Mouse (Mus musculus) mature B cell (primary cell): Measurements from ENCODE around the gene Iqca.

Source experiments
- in situ Hi-C: fragments of 300-500 bp; cut with MboI; formaldehyde crosslinking; loops from 2 replicates; pipeline ENCODE4 v1.14.3; 2019

Gene Iqca

GRCm38 (mm10) chr1:90153099-90153744, at the start of gene Iqca:
Gene Iqca, minus strand, starts transcription at chr1:90153401.
- in situ Hi-C loops: no loop called here

- in situ Hi-C loops: no loop called here
Measured at GRCm38 (mm10) chr1:90202207-90202978, 49.2 kb upstream of the Iqca start.

GRCm38 (mm10) chr1:90201655-90202054, 48.5 kb upstream of the Iqca start:
- in situ Hi-C loops: no loop called here

DNA sequence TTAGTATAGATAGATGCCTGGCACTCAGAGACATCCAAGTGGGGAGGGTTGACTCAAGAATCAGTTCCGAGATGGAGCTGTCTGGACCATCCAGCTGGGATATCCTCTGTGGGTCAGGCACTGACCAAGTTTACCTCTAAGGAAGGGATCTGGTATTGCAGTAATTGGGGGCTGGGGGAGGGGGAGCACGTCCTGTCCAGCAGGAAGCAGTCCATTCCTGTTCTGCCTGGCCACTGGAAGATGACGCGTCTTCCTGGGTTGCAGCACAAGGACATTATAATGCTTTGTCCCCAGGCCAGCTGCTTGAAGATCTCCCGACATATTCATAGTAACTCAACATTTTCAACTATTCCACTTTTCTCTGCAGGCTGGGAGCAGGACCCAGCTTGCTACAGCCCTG, 48.0 kb upstream of the Iqca start:
- in situ Hi-C loops: no loop called here

- in situ Hi-C loops: no loop called here
Measured at GRCm38 (mm10) chr1:90189046-90189445, 35.8 kb upstream of the Iqca start.

GRCm38 (mm10) chr1:90186874-90187273, 33.7 kb upstream of the Iqca start:
- in situ Hi-C loops: no loop called here

DNA sequence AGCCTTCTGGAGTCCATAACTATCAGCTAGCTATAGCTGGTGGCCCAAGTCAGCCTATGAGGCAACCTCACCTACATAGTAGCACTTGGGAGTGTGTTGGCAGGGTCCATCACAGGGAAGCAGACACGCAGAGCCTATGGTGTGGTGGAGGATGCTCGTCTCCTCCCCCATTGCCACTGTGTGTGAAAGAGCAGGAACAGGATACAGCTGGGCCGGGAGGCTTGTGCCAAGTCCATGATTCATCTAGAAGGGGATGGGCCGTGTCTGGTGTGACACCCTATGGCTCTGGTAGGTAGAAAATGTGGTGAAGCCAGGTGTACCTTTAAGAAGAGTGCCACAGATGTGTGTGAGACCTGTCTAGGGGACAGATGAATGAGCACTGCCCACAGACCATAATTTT, 33.0 kb upstream of the Iqca start:
- in situ Hi-C loops: no loop called here

GRCm38 (mm10) chr1:90183602-90184001, 30.4 kb upstream of the Iqca start:
- in situ Hi-C loops: no loop called here

DNA sequence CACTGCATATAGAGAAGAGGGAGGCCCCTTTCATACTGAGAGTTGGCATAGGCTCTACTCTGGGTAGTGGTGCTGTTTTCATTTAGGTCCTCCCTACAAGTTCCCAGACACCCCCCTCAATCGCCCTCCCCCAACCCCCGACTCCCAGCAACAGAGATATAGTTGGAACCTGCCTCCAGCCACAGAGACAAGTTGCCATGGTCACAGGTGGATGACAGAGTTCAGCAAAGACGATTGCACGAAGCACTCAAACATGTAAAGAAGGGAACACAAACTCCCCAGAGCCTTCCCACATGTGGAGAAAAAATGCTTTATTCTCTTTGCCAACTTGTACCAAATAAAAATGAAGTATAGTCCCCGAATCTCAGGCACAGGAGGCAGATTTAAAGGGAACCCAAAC, 29.3 kb upstream of the Iqca start:
- in situ Hi-C loops: no loop called here

DNA sequence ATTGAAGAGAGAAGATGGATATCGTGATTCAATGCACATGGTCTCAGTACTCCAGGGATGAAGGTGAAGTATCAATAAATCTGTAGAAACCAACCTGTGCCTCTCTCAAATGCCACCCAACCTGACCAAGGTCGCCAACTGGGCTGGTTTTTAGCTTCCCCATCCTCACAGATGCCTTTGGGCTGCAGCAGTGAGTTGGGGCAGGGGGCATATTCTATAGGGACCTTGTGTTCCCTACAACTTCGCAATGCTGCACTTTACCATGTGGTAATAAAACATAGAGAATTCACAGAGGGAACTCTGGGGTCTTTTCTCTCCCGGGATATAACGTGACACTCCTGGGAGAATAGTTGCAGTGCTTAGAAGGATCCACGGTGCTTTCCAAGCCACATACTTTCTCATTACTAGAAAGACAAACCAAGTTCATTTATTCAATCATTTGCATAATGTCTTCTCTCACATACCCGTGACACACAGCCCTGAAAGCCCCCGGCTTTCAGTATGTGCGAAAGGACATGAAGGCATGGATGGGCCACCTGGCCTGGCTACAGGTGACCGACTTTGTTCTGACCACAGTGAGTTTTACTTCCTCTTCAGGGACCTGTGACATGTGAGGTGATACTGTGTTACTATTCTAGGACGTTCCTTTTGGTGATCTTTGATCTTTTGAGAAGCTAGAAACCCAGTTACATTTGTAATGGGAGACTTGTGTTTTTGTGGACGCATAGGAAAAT, 27.9 kb upstream of the Iqca start:
- in situ Hi-C loops: no loop called here

DNA sequence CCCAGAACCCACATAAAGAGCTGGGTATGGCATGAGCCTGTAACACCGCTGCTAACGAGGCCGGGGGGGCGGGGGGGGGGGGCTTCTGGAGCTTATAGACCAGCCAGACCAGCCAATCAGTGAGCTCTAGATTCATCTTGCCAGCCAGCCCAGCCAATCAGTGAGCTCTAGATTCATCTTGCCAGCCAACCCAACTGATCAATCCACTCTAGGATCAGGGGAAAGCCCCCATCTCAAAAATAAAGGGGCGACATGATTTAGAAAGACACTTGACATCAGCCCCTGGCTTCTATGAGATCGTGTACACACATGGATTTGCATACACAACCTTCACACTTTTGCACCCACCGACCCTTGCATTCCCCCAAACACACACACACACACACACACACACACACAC, 27.3 kb upstream of the Iqca start:
- in situ Hi-C loops: no loop called here

GRCm38 (mm10) chr1:90177978-90178377, 24.8 kb upstream of the Iqca start:
- in situ Hi-C loops: no loop called here

DNA sequence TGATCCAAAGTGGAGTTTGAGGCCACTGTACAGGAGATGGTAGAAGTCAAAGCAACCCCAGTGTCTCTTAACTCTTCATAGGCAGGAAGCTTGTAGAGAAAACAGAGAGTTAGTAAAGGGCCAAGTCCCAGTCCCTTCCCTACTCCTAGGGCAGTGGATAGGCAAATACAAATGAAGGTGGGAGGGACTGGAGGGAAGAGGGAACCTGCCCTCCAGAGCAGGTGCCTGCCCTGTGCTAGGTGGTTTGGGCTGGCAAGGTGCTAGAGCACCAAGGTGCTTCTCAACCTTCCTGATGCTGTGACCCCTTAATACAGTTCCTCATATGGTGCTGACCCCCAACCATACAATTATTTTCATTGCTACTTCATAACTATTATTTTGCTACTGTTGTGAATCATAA, 24.4 kb upstream of the Iqca start:
- in situ Hi-C loops: no loop called here

DNA sequence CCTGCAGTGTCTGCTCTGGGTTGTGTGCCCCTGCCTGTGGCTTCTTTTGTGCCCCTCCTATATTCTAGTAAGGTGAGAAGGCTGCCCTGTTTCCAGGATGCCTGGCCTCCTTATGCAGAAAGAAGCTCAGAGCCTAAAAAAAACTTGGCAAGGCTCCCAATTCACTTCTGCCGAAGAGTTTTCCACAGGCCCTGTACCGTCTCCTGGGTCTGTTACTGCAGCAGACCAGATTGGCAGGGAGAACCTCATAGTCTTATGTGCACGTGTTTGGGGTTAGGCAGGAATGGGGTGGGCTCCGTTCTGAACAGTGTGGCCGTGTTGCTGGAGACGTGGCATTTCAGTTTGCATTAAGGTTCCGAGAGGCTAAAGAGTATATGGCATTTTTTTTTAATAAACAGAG, 23.0 kb upstream of the Iqca start:
- in situ Hi-C loops: no loop called here

DNA sequence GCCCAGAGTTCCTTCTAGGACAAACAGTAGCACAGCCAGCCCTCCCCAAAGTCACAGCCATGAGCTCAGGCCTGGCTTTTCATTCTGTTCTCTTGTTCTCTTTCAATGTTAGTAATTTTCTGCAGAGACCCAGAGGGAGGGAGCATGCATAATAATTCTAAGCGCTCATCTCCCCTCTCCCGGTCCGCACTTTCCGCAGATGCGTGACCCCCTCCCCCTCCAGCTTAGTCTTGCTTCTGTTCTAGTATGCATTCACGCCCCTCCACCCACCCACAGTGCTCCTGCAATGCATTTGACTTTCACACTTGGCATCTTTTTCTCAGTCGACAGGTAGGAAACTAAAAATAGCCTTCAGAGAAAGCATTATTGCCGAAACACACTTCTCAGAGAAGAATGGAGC, 21.1 kb upstream of the Iqca start:
- in situ Hi-C loops: no loop called here

GRCm38 (mm10) chr1:90164319-90164718, 11.1 kb upstream of the Iqca start:
- in situ Hi-C loops: no loop called here

DNA sequence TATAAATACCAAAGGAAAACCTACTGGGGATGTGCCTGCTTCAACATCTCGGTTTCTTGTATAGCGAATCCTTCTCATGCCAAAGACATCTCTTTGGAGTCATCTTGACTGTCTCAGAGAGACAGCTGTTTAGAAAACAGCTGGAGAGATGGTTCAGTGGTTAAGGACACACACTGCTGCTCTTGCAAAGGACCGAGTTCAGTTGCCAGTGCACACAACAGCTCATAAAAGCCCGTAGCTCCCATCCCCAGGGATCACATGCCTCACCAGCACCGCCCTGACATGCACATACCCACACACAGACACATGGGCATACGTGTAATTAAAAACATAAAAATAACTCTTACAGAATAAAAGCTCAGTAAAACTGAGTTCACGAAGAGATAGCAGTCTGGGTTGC, 10.0 kb upstream of the Iqca start:
- in situ Hi-C loops: no loop called here

DNA sequence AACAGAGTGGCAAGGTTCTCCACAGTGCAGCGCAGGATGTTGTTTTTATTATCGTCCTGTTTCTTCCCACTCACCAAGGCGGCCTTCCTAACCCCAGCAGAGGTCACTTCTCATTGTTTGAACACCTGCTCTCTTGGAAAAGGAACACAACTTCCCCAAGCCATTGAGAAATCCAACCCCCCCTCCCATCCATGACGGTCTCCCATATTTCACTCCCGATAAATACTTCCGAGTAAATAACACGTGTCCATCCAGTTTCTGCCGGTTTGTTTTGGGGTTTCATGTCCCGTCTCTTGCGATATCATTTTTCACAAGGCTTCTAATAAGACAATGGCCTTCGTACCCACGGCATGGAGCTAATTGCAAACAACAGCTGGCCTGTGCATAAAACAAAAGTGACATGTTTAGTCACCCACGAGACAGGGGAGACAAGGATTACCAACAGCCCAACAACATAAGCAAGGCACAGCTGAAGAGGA, 9.2 kb upstream of the Iqca start:
- in situ Hi-C loops: no loop called here

DNA sequence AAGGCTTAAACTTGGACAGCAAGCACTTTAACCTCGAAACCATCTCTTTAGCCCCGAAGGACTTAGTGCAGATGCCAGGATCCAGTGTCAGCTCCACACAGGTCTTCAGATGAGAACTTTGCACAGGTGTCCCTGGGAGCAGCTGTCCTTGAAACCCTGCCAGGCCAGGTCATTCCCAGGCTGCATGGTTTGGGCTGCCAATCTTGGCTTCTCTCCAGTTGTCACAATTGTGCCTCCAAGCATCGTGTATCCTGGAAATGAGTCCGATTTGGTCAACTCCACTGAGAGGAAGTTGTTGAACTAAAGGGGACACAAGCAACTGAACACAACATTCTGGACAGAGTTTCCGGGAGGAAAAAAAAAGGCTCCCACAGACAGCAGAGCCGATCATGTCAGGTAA, 8.4 kb upstream of the Iqca start:
- in situ Hi-C loops: no loop called here

DNA sequence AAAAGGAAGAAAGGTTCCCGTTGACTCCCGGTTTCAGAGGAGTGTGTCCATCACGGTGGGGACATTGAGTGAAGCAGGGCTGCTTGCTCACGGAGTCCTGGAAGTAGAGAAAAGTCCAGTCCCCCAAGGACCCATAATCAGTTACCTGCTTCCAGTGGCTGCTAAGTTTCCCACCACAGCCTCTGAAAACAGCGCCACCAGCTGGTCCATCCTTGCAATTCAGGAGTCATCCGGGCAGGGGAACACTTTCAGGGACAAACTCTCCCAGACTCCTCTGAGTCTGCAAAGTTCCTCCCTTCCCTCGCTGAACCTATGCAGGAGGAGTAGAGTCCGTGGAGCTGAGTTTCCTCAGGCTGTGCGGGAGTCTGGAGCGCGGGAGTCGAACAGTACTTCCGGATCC, 6.7 kb upstream of the Iqca start:
- in situ Hi-C loops: no loop called here

DNA sequence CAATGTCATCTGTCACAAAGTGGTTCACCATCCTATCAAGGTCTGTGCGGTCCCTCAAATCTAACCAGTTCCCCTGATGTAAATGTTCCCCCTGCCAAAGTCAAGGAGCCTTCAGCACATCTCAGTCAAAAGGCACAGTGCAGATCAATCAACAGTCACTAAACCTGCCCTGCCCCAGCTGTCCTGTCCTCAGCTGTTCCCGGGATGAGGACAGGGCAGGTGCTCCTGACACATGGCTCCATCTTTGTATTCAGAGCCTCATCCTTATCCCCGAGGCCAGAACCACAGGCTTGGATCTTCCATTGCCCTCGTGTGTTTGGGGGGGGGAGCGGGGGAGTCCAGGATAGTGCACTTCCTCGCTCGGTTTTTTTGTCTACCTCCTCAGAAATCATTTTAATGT, 3.4 kb upstream of the Iqca start:
- in situ Hi-C loops: no loop called here

DNA sequence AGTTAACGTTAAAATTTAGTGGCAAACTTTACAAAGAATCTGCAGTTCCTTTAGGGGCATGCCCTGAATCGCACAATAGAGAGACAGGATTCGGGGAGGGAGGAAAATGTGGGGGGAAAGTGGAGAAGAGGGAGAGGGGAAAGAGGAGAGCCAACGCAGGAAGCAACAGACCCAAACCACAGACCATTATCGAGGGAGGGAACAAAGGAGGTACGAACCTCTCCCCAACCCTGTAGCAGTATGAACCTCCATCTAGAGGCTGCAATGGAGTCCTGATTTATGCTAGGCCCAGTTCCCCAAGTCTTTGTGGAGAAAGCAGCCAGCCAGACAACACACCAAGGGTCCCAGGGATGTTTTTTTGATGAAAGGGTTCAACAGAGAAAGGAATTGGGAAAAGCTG, 586 bp upstream of the Iqca start:
- in situ Hi-C loops: no loop called here

DNA sequence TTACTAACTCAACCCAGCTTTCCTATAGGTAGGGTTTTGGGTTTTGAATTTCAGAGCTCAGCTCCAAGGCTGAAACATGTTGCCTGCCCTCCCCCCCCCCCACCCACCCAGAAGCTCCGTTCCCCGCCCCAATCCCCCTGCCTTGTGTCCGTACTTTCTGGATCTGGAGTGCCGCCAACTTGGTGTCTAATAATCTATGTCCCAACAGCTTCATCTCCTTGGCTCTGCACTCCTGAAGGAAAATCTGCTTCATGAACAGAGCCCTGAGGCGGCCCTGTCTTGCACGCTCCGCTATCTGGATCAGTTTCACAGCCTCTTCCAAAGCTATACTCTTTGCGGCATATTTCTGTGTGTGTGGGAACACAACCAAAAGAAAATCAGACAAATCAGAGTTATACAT, 13.5 kb downstream of the Iqca start:
- in situ Hi-C loops: no loop called here
